Mouse (Mus musculus) olfactory bulb, adult 2 months (tissue): ENCODE measurements at regions not wholly inside any gene's neighbourhood (a gene's known extent, or its start where the extent isn't known, plus 50 kb on each side); places are given as distances from the start of the nearest gene placed in this dataset.

ENCODE experiments used
- CTCF ChIP-seq: fragments of 200-500 bp; IDR thresholded peaks from 2 replicates; pipeline ENCODE4 v1.5.1; 2012; ENCODE audit warnings: low read depth, mild to moderate bottlenecking, low read length, moderate library complexity; ENCODE audit not compliant: insufficient read depth
- POLR2A ChIP-seq: fragments of 200-500 bp; IDR thresholded peaks from 2 replicates; pipeline ENCODE4 v1.6.1; 2012; ENCODE audit warnings: mild to moderate bottlenecking, low read depth, low read length, moderate library complexity; ENCODE audit not compliant: insufficient read depth

DNA sequence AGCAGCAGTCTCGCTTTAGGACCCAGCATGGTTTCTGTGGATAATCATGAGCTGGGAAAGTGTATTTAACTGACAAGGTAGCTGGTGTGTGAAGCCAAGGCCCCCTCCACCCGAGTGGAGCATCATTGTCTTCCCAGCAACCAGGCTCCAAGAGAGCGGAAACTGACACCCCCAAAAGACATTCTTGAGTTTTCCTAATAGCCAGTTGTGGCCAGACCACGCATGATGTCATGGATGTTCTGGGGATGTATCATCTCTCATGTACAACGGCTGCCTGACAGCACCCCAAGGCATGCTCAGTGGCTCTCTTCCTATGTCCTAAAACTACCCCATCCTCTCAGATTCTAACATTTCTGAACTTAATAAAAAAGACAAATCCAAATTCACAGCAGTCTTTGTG lies 133.5 kb upstream of the Dio3 start:
- TF ChIP-seq POLR2A (no peak), CTCF (no peak)
